Mouse (Mus musculus) C2C12 (cell line): Measurements from ENCODE around the gene Rasgef1b. TPM values are rescaled to one million over a fixed set of nuclear protein-coding genes. Genes with fewer than 3 reads are reported as not detected.

ENCODE experiments used
- H3K27me3 ChIP-seq: one replicate; pipeline ENCODE4 v1.6.1; 2011; ENCODE audit not compliant: control insufficient read depth, insufficient read depth, insufficient read length
- H3K36me3 ChIP-seq: one replicate; pipeline ENCODE4 v1.6.1; 2011; ENCODE audit not compliant: control insufficient read depth, insufficient read depth
- H3K4me3 ChIP-seq: one replicate; pipeline ENCODE4 v1.5.1; 2011; ENCODE audit warnings: mild to moderate bottlenecking, control low read depth; ENCODE audit not compliant: poor library complexity, insufficient read depth, severe bottlenecking
- H3K79me2 ChIP-seq: one replicate; pipeline ENCODE4 v1.6.1; 2011; ENCODE audit not compliant: control insufficient read depth, insufficient read depth
- H3K79me3 ChIP-seq: one replicate; pipeline ENCODE4 v1.6.1; 2011; ENCODE audit warnings: low read depth, control low read depth
- H3ac ChIP-seq: one replicate; pipeline ENCODE3; 2011; ENCODE audit warnings: low read depth; ENCODE audit not compliant: control insufficient read depth, insufficient read length
- CEBPB ChIP-seq: IDR thresholded peaks from one replicate; pipeline ENCODE4 v1.6.1; 2011; ENCODE audit warnings: low read depth, mild to moderate bottlenecking, control low read depth, moderate library complexity
- CTCF ChIP-seq: IDR thresholded peaks from one replicate; pipeline ENCODE4 v1.5.1; 2011; ENCODE audit not compliant: control insufficient read depth, insufficient read depth, insufficient read length
- FOSL1 ChIP-seq: IDR thresholded peaks from one replicate; pipeline ENCODE4 v1.8.0; 2011; ENCODE audit warnings: mild to moderate bottlenecking, low read length; ENCODE audit not compliant: poor library complexity, insufficient read depth, severe bottlenecking
- MAX ChIP-seq: IDR thresholded peaks from one replicate; pipeline ENCODE4 v1.6.1; 2011; ENCODE audit warnings: mild to moderate bottlenecking, control low read depth
- MYOD1 ChIP-seq: IDR thresholded peaks from one replicate; pipeline ENCODE4 v1.6.1; 2011; ENCODE audit warnings: low read depth; ENCODE audit not compliant: control insufficient read depth, insufficient read length
- MYOG ChIP-seq: IDR thresholded peaks from one replicate; pipeline ENCODE4 v1.6.1; 2011; ENCODE audit not compliant: control insufficient read depth, insufficient read length; ENCODE audit errors: extremely low read depth
- USF1 ChIP-seq: IDR thresholded peaks from one replicate; pipeline ENCODE4 v1.6.1; 2011; ENCODE audit warnings: low read depth, mild to moderate bottlenecking, control low read depth, moderate library complexity
- polyA plus RNA-seq: library from polyadenylated mRNA; unstranded; fragments of >200 nt; fragmentation: generic; extraction: Trizol; gene quantifications from one replicate; pipeline ENCODE4 v1.2.1, GENCODE M21; 2012; ENCODE audit warnings: missing spikeins

Rasgef1b gene
- polyA plus RNA-seq, 1 experiment: 0.05 TPM

- H3K79me3 ChIP-seq: no peaks in the 10 kb centered on the region
- no peaks in the 10 kb centered on the region for H3K36me3 ChIP-seq
- TF ChIP-seq CEBPB: no peak
- TF ChIP-seq MYOD1: no peak
- TF ChIP-seq USF1: no peak
- TF ChIP-seq FOSL1: no peak
- no peak for TF ChIP-seq MYOG
- TF ChIP-seq MAX: no peak
- TF ChIP-seq CTCF: no peak
- no peak overlapping the region for H3ac ChIP-seq
- H3K27me3 ChIP-seq: no peaks in the 10 kb centered on the region
- H3K4me3 ChIP-seq: no peak overlapping the region
- H3K79me2 ChIP-seq: no peaks in the 10 kb centered on the region
Observed at GRCm38 (mm10) chr5:99506109-99506508, 222.8 kb downstream of the Rasgef1b start.

GRCm38 (mm10) chr5:99504349-99504830, 224.5 kb downstream of the Rasgef1b start:
- H3K27me3 ChIP-seq: no peaks in the 10 kb centered on the region
- H3K36me3 ChIP-seq: no peaks in the 10 kb centered on the region
- H3K79me3 ChIP-seq: no peaks in the 10 kb centered on the region
- TF ChIP-seq MYOD1 (no peak), USF1 (no peak), FOSL1 (no peak), MYOG (no peak), CEBPB (no peak), CTCF (no peak), MAX (no peak)
- no peak overlapping the region for H3K4me3 ChIP-seq
- no peak overlapping the region for H3ac ChIP-seq
- no peaks in the 10 kb centered on the region for H3K79me2 ChIP-seq

GRCm38 (mm10) chr5:99502681-99503080, 226.2 kb downstream of the Rasgef1b start:
- Histone ChIP-seq H3K27me3 (no peaks in the 10 kb centered on the region), H3K79me3 (no peaks in the 10 kb centered on the region), H3K79me2 (no peaks in the 10 kb centered on the region), H3ac (no peak overlapping the region), H3K36me3 (no peaks in the 10 kb centered on the region), H3K4me3 (no peak overlapping the region)
- TF ChIP-seq CEBPB (no peak), MAX (no peak), CTCF (no peak), FOSL1 (no peak), USF1 (no peak), MYOG (no peak)

GRCm38 (mm10) chr5:99499404-99500089, 229.3 kb downstream of the Rasgef1b start:
- peak; percentile 64 for TF ChIP-seq FOSL1
- TF ChIP-seq USF1: no peak
- TF ChIP-seq MYOG: no peak
- peak; percentile 51 for TF ChIP-seq MAX
- no peak for TF ChIP-seq CEBPB
- TF ChIP-seq CTCF: no peak
- TF ChIP-seq MYOD1: peak; percentile 33
- no peak overlapping the region for H3ac ChIP-seq
- H3K4me3 ChIP-seq: no peak overlapping the region
- H3K27me3 ChIP-seq: no peaks in the 10 kb centered on the region
- H3K36me3 ChIP-seq: no peaks in the 10 kb centered on the region
- H3K79me3 ChIP-seq: no peaks in the 10 kb centered on the region
- H3K79me2 ChIP-seq: no peaks in the 10 kb centered on the region

- Histone ChIP-seq H3ac (no peak overlapping the region), H3K79me3 (no peaks in the 10 kb centered on the region), H3K27me3 (no peaks in the 10 kb centered on the region), H3K4me3 (no peak overlapping the region), H3K79me2 (no peaks in the 10 kb centered on the region), H3K36me3 (no peaks in the 10 kb centered on the region)
- TF ChIP-seq FOSL1 (no peak), CEBPB (no peak), USF1 (no peak), MYOG (no peak)
Observed at GRCm38 (mm10) chr5:99497856-99498255, 231.0 kb downstream of the Rasgef1b start.

- no peaks in the 10 kb centered on the region for H3K79me2 ChIP-seq
- peaks cover 3% of the 10 kb centered on the region for H3K27me3 ChIP-seq
- no peaks in the 10 kb centered on the region for H3K36me3 ChIP-seq
- no peak overlapping the region for H3ac ChIP-seq
- H3K4me3 ChIP-seq: no peak overlapping the region
- no peak for TF ChIP-seq MYOG
- TF ChIP-seq CEBPB: no peak
- no peak for TF ChIP-seq MAX
- TF ChIP-seq FOSL1: no peak
- TF ChIP-seq USF1: no peak
- no peak for TF ChIP-seq CTCF
- TF ChIP-seq MYOD1: peak; percentile 62
- no peaks in the 10 kb centered on the region for H3K79me3 ChIP-seq
Observed at GRCm38 (mm10) chr5:99496931-99497782, 231.7 kb downstream of the Rasgef1b start.
